Mouse (Mus musculus): ENCODE results near the gene Wdr49. TPM values are rescaled to one million over a fixed set of nuclear protein-coding genes. Genes with fewer than 3 reads are reported as not detected.

Gene Wdr49
- not detected for polyA plus RNA-seq (2014; fragmentation: Illumina TruSeq; extraction: RNeasy Lipid Tissue Mini Kit (QIAGEN cat#74804); ENCODE audit: low read depth, low replicate concordance)

GRCm38 (mm10) chr3:75482056-75482455, at the start of gene Wdr49:
Gene Wdr49 (minus strand): TSS chr3:75482156.

DNA sequence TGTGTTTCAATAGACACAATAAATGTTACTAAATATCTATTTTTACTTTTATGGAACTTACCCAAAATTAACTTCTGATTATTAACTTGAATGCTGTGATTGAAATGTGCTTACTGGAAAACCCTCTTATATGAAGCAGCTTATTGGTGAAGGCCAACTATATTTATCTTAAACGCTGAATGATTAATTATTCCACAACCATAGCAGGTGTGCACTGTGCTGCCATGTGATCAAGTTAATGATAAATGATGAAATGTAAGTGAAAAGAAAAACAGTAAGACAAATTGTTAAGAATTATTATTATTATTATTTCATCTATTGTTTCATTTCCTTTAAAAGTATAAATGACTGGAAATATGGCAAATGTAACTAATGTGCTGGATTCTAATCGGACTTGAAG, 212.0 kb downstream of the Wdr49 start, which contains the start of gene Serpini2:
Serpini2 (minus strand) TSS at position 101 of the 400 bp plus-strand sequence.

Other genes with a start within 250 kb of the Wdr49 start
- not detected for gene Serpini2, start 212.1 kb downstream of the Wdr49 start, polyA plus RNA-seq (2014; fragmentation: Illumina TruSeq; extraction: RNeasy Lipid Tissue Mini Kit (QIAGEN cat#74804); ENCODE audit: low read depth, low replicate concordance)
- gene Pdcd10, start 74.7 kb upstream of the Wdr49 start, polyA plus RNA-seq (2014; fragmentation: Illumina TruSeq; extraction: RNeasy Lipid Tissue Mini Kit (QIAGEN cat#74804); ENCODE audit: low read depth, low replicate concordance) = 27.4 TPM
- gene Serpini1, start 75.4 kb upstream of the Wdr49 start, polyA plus RNA-seq (2014; fragmentation: Illumina TruSeq; extraction: RNeasy Lipid Tissue Mini Kit (QIAGEN cat#74804); ENCODE audit: low read depth, low replicate concordance) = 3.5 TPM

Data from heart, adult 10 weeks (tissue).